Mouse (Mus musculus) megakaryocyte, embryonic 14.5 days (primary cell): ENCODE data around the gene Txndc11.

Experiments
- FLI1 ChIP-seq: IDR thresholded peaks from 2 replicates; pipeline ENCODE4 v1.6.1; 2012; ENCODE audit warnings: low read length, inconsistent platforms, mixed read lengths
- GATA1 ChIP-seq: IDR thresholded peaks from 3 replicates; pipeline ENCODE4 v1.6.1; 2012; ENCODE audit warnings: mixed read lengths, low read length, inconsistent platforms, borderline replicate concordance

- TF ChIP-seq GATA1 (no peak), FLI1 (no peak)
Observed at GRCm38 (mm10) chr16:11171679-11172078, 37.2 kb upstream of the Txndc11 start.
